ENCODE assay signal across 9 mouse cellular contexts in the genomic region with DNA sequence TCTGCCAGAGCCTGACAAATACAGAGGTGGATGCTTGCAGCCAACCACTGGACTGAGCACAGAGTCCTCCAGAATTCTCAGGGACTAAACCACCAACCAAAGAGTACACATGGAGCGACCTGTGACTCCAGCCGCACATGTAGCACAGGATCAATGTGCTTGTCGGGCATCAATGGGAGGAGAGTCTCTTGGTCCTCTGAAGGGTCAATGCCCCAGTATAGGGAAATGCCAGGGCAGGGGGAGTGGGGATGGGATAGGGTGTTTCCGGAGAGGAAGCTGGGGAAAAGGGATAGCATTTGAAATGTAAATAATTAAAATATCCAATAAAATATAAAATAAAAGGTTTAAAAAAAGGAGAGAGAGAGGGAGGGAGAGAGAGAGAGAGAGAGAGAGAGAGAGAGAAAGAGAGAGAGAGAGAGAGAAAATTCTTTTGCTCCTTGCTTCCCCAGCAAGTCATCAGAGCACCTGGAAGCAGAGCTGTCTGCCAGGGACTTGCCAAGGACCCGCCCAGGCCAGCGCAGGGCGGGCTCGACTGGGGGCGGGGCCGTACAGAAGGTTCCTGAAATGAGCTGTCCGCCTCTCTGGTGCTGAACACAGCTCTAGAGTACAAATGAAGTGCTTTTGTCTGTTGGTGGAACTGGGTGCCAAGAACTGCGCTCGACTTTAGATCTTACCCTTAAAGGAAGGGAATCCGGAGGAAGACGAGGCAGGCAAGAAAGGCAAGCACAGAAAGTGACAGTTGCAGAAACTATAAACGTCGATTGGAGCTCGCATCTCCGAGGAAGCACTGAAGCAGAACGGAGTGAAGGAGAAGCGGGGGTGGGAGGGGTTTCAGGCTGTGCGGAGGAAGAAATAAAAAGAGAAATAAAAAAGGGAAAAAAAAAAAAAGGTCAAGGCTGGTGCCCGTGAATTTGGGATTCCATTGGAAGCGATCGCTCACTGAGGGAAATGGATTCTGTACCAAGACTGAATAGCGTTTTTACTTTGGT. TPM values are rescaled to one million over a fixed set of nuclear protein-coding genes. Genes with fewer than 3 reads are reported as not detected.
DNase-seq lines count a peak whose midpoint lies in the region; ATAC-seq and TF ChIP-seq lines count a peak whose summit lies in the region.
"Had no signal": no experiment of that assay in that cellular context is flagged by ENCODE, and none has a peak within 500 bp of the region (broad histone marks: within the 10 kb centered on the region; RNA-seq: fewer than 3 reads in every experiment).

Gene Cntnap5c, plus strand, starts transcription at position 949 of the 989 bp plus-strand sequence.

- no peak within 1 kb of the TSS for H3K4me3 ChIP-seq in thymus, adult 2 months (ENCODE audit: control insufficient read depth, insufficient read depth, low read length)
- H3K4me3 ChIP-seq in liver, embryonic 11.5 days (ENCODE audit: low read depth, low read length) = no peak within 1 kb of the TSS

- H3K4me2 ChIP-seq in liver, embryonic 11.5 days = no peak within 1 kb of the TSS

- WGBS in thymus, adult 2 months = 28% methylated on average over 26 of the region's 26 CpGs
- WGBS in liver, embryonic 11.5 days = 21% methylated on average over 26 of the region's 26 CpGs

- peak; percentile 69 for ATAC-seq in liver, embryonic 11.5 days (replicated peaks; ENCODE audit: low FRiP score)
- no peak for ATAC-seq in erythroid progenitor cell, adult 5-6 weeks (replicated peaks; ENCODE audit: low FRiP score, poor library complexity, severe bottlenecking)

- DNase-seq in thymus, postnatal 25 days = peak; percentile 3
- no peak for DNase-seq in thymus, adult 2 months
- peak; percentile 5 for DNase-seq in cerebellum, adult 8-10 months
- peak; percentile 28 to 46 for DNase-seq in frontal cortex, adult 2 months (ENCODE audit: extremely low spot score in 1 of 2, low spot score in 1 of 2)
- DNase-seq in kidney, postnatal 10 days = peak; percentile 74
- DNase-seq in liver, embryonic 11.5 days (ENCODE audit: low spot score) = peak; percentile 45
- DNase-seq in right cerebral cortex, postnatal 10 days (ENCODE audit: low spot score in 2 of 2) = peak; percentile 48 to 52

- no peak for TF ChIP-seq CTCF in thymus, adult 2 months (IDR thresholded peaks at IDR 0.05; ENCODE audit: borderline replicate concordance, control insufficient read depth, extremely low read depth, insufficient read depth, low read length, poor library complexity)

- no peaks in the 10 kb centered on the region for H3K27me3 ChIP-seq in thymus, adult 2 months (ENCODE audit: control insufficient read depth, insufficient read depth, low read length)
- H3K27me3 ChIP-seq in liver, embryonic 11.5 days (replicated peaks; ENCODE audit: control insufficient read depth, insufficient read depth, low read length) = no peaks in the 10 kb centered on the region

- no peaks in the 10 kb centered on the region for H3K36me3 ChIP-seq in thymus, adult 2 months (ENCODE audit: control insufficient read depth, insufficient read depth, low read length)
- H3K36me3 ChIP-seq in liver, embryonic 11.5 days (ENCODE audit: control insufficient read depth, insufficient read depth, low read length) = no peaks in the 10 kb centered on the region

- H3K9ac ChIP-seq in liver, embryonic 11.5 days (ENCODE audit: low read depth, low read length) = no peak within 1 kb of the TSS

- no peaks in the 10 kb centered on the region for H3K9me3 ChIP-seq in liver, embryonic 11.5 days (ENCODE audit: control insufficient read depth, low read length)

- H3K27ac ChIP-seq in thymus, adult 2 months (ENCODE audit: control insufficient read depth, insufficient read depth, low read length) = no peak within 1 kb of the TSS
- no peak within 1 kb of the TSS for H3K27ac ChIP-seq in liver, embryonic 11.5 days (ENCODE audit: low read depth, low read length)

- H3K4me1 ChIP-seq in thymus, adult 2 months (replicated peaks; ENCODE audit: control insufficient read depth, insufficient read depth, low read length) = no peaks in the 10 kb centered on the region
- H3K4me1 ChIP-seq in liver, embryonic 11.5 days (replicated peaks; ENCODE audit: control insufficient read depth, insufficient read depth, low read length) = no peaks in the 10 kb centered on the region

- no peak for TF ChIP-seq POLR2A in thymus, adult 2 months (IDR thresholded peaks at IDR 0.05; ENCODE audit: control insufficient read depth, extremely low read depth, insufficient read depth, low read length, poor library complexity)

RNA-seq across cellular contexts. Expression of gene Cntnap5c, which starts in this region (rescaled TPM):
- 0.03 TPM in 1 of 2 replicates, not detected in the other for polyA plus RNA-seq in thymus, adult 2 months (2012; rRNA removed)
- 1.9 and 3.1 TPM in 2 replicates for polyA plus RNA-seq in frontal cortex, adult 2 months (2012; rRNA removed)
- polyA plus RNA-seq in liver, embryonic 11.5 days (2014; fragmentation: Nextera tagmentation; extraction: Ambion mirVana) = not detected in 2 replicates
- total RNA-seq in erythroid progenitor cell, adult 5-6 weeks (2015; ENCODE audit: low replicate concordance) = not detected in 2 replicates
- not detected in 2 replicates for total RNA-seq in erythroid progenitor cell, adult 5-6 weeks (2017; ENCODE audit: low replicate concordance)
- total RNA-seq: neutrophil, adult 5-6 weeks had no signal

Comparison
In these comparisons a context has a peak if more than half of its experiments do, and no peak if none do; other contexts are left out.
1. Peak in DNase-seq and ATAC-seq in liver, embryonic 11.5 days; RNA of the gene not detected or under 1 TPM.